Mouse (Mus musculus) monocyte, adult 5-6 weeks (primary cell): ENCODE results near the gene Cenpu. TPM values are rescaled to one million over a fixed set of nuclear protein-coding genes. Genes with fewer than 3 reads are reported as not detected.

Source experiments
- ATAC-seq: fragments of 153-309, 156-312 bp; replicated peaks from 2 replicates; pipeline ENCODE4 v1.8.0; 2017; ENCODE audit warnings: mild to moderate bottlenecking; ENCODE audit not compliant: low TSS enrichment, insufficient number of reproducible peaks, severe bottlenecking, poor library complexity, low FRiP score
- total RNA-seq: library from RNA; stranded (forward); fragments of 200-1000, 200-491, 200-594 nt; gene quantifications from 3 replicates; pipeline ENCODE4 v1.2.3, GENCODE M21; 2017

Cenpu gene
- total RNA-seq = 1.4 to 12.8 TPM (median 5.1 TPM) in 3 replicates

GRCm38 (mm10) chr8:46551615-46552440, at the start of gene Cenpu:
Gene Cenpu (plus strand): TSS chr8:46552028.
- ATAC-seq = peak; percentile 97

- no peak for ATAC-seq
Observed at GRCm38 (mm10) chr8:46502333-46503071, 49.3 kb upstream of the Cenpu start.

GRCm38 (mm10) chr8:46503072-46503695, 48.6 kb upstream of the Cenpu start:
- no peak for ATAC-seq

- no peak for ATAC-seq
Observed at GRCm38 (mm10) chr8:46504196-46504595, 47.6 kb upstream of the Cenpu start.

GRCm38 (mm10) chr8:46508488-46509395, 43.1 kb upstream of the Cenpu start:
- peak; percentile 83 for ATAC-seq

- no peak for ATAC-seq
Observed at GRCm38 (mm10) chr8:46509474-46509873, 42.4 kb upstream of the Cenpu start.

DNA sequence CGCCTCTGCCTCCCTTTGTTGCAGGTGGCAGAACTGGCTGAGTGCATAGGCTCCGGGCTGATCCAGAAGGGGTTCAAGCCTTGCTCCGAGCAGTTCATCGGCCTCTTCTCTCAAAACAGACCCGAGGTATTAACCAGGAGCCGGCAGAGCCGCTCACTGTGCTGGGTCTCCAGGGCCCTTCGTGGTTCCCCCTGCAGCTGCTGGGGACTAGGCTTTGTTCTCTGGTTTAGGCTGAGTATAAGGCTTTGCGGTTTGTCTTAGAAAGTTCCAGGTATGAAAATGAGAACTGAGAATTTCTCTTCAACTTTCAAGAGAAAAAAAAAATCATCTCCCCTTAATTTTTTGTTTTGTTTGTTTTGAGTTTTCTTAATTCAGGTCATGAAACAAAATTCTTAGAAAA, 40.5 kb upstream of the Cenpu start:
- ATAC-seq = no peak

- ATAC-seq = no peak
Observed at GRCm38 (mm10) chr8:46512538-46512937, 39.3 kb upstream of the Cenpu start.

DNA sequence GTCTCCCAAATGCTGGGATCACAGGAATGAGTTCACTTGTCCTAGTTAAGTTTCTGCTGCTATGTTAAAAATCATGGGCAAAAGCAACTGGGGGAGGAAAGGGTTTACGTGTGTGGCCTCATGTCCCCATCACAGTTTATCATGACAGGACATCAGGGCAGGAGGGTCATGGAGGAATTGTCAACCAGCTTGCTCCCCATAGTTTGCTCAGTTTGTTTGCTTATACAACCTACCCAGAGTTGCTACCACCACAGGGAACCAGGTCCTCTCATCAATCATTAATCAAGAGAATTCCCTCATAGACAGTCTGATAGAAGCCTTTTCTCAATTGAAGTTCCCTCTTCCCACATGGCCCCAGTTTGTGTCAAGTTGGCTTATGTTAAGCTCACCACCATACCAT, 37.8 kb upstream of the Cenpu start:
- no peak for ATAC-seq

DNA sequence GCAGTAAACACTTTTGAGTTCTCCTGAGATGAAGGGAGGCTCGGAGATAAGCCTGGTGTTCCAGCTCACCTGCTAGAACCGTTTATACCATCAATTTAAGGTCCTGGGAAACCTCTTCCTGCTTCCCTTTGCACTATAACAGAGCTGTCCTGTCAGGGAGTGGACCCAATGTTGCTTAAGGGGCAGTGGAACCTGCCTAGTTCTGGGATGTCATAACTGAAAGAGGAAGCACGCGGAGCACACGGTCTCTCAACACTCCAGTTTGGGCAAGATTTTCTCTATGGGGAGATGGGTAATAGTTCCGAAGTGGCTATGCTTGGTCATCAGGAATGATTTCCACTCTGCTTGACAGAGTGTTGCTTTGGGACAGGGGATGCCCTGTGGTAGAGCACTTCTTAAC, 31.2 kb upstream of the Cenpu start:
- peak; percentile 64; the same call in 1 of the 2 replicates for ATAC-seq

GRCm38 (mm10) chr8:46526098-46526497, 25.7 kb upstream of the Cenpu start:
- ATAC-seq = no peak

GRCm38 (mm10) chr8:46526821-46527220, 25.0 kb upstream of the Cenpu start:
- no peak for ATAC-seq

- no peak for ATAC-seq
Observed at GRCm38 (mm10) chr8:46529508-46529907, 22.3 kb upstream of the Cenpu start.

- no peak for ATAC-seq
Observed at GRCm38 (mm10) chr8:46530541-46530940, 21.3 kb upstream of the Cenpu start.

DNA sequence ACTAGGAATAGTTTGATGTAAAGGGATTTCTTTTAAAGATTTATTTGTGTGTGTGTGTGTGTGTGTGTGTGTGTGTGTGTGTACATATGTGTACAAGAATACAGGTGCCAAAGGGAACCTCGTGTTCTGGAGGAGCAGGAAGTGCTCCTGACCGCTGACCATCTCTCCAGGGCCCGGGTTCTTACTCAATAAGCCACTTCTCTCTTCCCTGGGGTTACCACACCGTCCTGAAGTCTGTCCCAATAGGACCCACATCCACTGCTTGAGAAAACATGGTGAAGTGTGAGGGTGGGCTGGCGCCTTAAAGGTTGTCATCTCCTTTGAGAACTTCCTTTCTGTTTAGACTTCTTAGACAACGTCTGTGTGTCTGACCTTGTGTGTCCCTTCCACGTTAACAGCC, 17.9 kb upstream of the Cenpu start:
- ATAC-seq = peak; percentile 84

GRCm38 (mm10) chr8:46539701-46540100, 12.1 kb upstream of the Cenpu start:
- ATAC-seq = no peak

- no peak for ATAC-seq
Observed at GRCm38 (mm10) chr8:46543191-46543590, 8.6 kb upstream of the Cenpu start.

- no peak for ATAC-seq
Observed at GRCm38 (mm10) chr8:46543662-46544061, 8.2 kb upstream of the Cenpu start.

- ATAC-seq = no peak
Observed at GRCm38 (mm10) chr8:46545854-46546253, 6.0 kb upstream of the Cenpu start.
